Mouse (Mus musculus) small intestine, adult 2 months (tissue): ENCODE measurements around the gene Ubr4. TPM values are rescaled to one million over a fixed set of nuclear protein-coding genes. Genes with fewer than 3 reads are reported as not detected.
"Not testable (repeated sequence)": the region's sequence is repeated elsewhere in the genome, so short reads cannot be mapped to it uniquely, and the experiment has no call there.

Experiments used
- H3K27ac ChIP-seq: fragments of 200-500 bp; 2 replicates; pipeline ENCODE4 v1.5.1; 2012; ENCODE audit warnings: low read depth, low read length, control low read depth, inconsistent platforms; ENCODE audit not compliant: insufficient read depth
- H3K27me3 ChIP-seq: fragments of 200-500 bp; 2 replicates; pipeline ENCODE4 v1.6.1; 2012; ENCODE audit warnings: mild to moderate bottlenecking, moderate library complexity, low read length, inconsistent platforms; ENCODE audit not compliant: control insufficient read depth, insufficient read depth
- H3K36me3 ChIP-seq: fragments of 200-500 bp; 2 replicates; pipeline ENCODE4 v1.6.1; 2012; ENCODE audit warnings: mild to moderate bottlenecking, low read length, control low read depth, inconsistent platforms; ENCODE audit not compliant: control insufficient read depth, insufficient read depth
- H3K4me1 ChIP-seq: fragments of 200-500 bp; 2 replicates; pipeline ENCODE4 v1.6.1; 2012; ENCODE audit warnings: low read length, inconsistent platforms, mixed read lengths; ENCODE audit not compliant: control insufficient read depth, insufficient read depth, insufficient read length
- H3K4me3 ChIP-seq: fragments of 200-500 bp; 2 replicates; pipeline ENCODE4 v1.5.1; 2012; ENCODE audit warnings: low read depth, mild to moderate bottlenecking, control low read depth, inconsistent platforms, low read length, moderate library complexity
- CTCF ChIP-seq: fragments of 200-500 bp; IDR thresholded peaks from 2 replicates; pipeline ENCODE4 v1.5.1; 2012; ENCODE audit warnings: low read depth, mild to moderate bottlenecking, control low read depth, inconsistent platforms, low read length, moderate library complexity, mixed read lengths; ENCODE audit not compliant: insufficient replicate concordance, insufficient read length; ENCODE audit errors: extremely low read depth
- POLR2A ChIP-seq: fragments of 200-500 bp; IDR thresholded peaks from 2 replicates; pipeline ENCODE4 v1.6.1; 2012; ENCODE audit warnings: low read depth, mild to moderate bottlenecking, control low read depth, inconsistent platforms, low read length, moderate library complexity
- WGBS: fragments of 180-500 bp; shearing (Covaris S2); methylation state at CpG from one replicate; pipeline ENCODE4 v1.1.7; 2018; 5-methylcytosine and 5-hydroxymethylcytosine counted together
- polyA plus RNA-seq: library from polyadenylated mRNA; depleted of rRNA; stranded (reverse); fragments of >200 nt; gene quantifications from 2 replicates; pipeline ENCODE4 v1.2.3, GENCODE M21; 2012

Ubr4 gene
- polyA plus RNA-seq, 1 experiment = 199 TPM

- under 1% methylated on average over 54 of the region's 54 CpGs for WGBS
- Histone ChIP-seq H3K27me3 (no peaks in the 10 kb centered on the region), H3K27ac (peak overlapping the region; percentile 70), H3K4me3 (peak overlapping the region; percentile 93), H3K4me1 (peaks cover 5% of the 10 kb centered on the region; the same call in 1 of the 2 replicates), H3K36me3 (peaks cover 10% of the 10 kb centered on the region)
- peak; percentile 36 for TF ChIP-seq POLR2A
- TF ChIP-seq CTCF = no peak
These were observed 27.9 kb downstream of the Ubr4 start for GRCm38 (mm10) chr4:139380207-139380748.

- peaks cover 5% of the 10 kb centered on the region; the same call in 1 of the 2 replicates for H3K4me1 ChIP-seq
- peak overlapping the region; percentile 69 for H3K27ac ChIP-seq
- no peaks in the 10 kb centered on the region for H3K27me3 ChIP-seq
- peaks cover 4% of the 10 kb centered on the region for H3K36me3 ChIP-seq
- 2% methylated on average over 44 of the region's 44 CpGs for WGBS
- TF ChIP-seq POLR2A (no peak), CTCF (no peak)
- H3K4me3 ChIP-seq = peak overlapping the region; percentile 93
These were observed 28.5 kb downstream of the Ubr4 start for GRCm38 (mm10) chr4:139380775-139381451.

- no peak overlapping the region for H3K27ac ChIP-seq
- H3K36me3 ChIP-seq = peaks cover 3% of the 10 kb centered on the region; the same call in 1 of the 2 replicates
- no peaks in the 10 kb centered on the region for H3K27me3 ChIP-seq
- H3K4me3 ChIP-seq = no peak overlapping the region
- TF ChIP-seq POLR2A (no peak), CTCF (no peak)
- peaks cover 5% of the 10 kb centered on the region; the same call in 1 of the 2 replicates for H3K4me1 ChIP-seq
- 8% methylated on average over 4 of the region's 4 CpGs for WGBS
These were observed 29.0 kb downstream of the Ubr4 start for GRCm38 (mm10) chr4:139381452-139381845.

- Histone ChIP-seq H3K27me3 (no peaks in the 10 kb centered on the region), H3K27ac (no peak overlapping the region; the same call in 1 of the 2 replicates), H3K4me3 (no peak overlapping the region), H3K36me3 (0 out of 2 replicates have a peak, but pooled peaks cover 3% of the 10 kb centered on the region), H3K4me1 (peaks cover 5% of the 10 kb centered on the region; the same call in 1 of the 2 replicates)
- 18% methylated on average over 7 of the region's 7 CpGs for WGBS
- no peak for TF ChIP-seq CTCF
- no peak for TF ChIP-seq POLR2A
These were observed 29.8 kb downstream of the Ubr4 start for GRCm38 (mm10) chr4:139382231-139382630.

GRCm38 (mm10) chr4:139385841-139386240 is 33.4 kb downstream of the Ubr4 start:
- peaks cover 19% of the 10 kb centered on the region for H3K36me3 ChIP-seq
- H3K27me3 ChIP-seq, H3K27ac ChIP-seq, H3K4me1 ChIP-seq, H3K4me3 ChIP-seq: not testable (repeated sequence)
- WGBS = 90% methylated on average over 5 of the region's 5 CpGs

- TF ChIP-seq CTCF (no peak), POLR2A (no peak)
- Histone ChIP-seq H3K27me3 (no peaks in the 10 kb centered on the region), H3K4me1 (peaks cover 4% of the 10 kb centered on the region; the same call in 1 of the 2 replicates), H3K36me3 (peaks cover 29% of the 10 kb centered on the region), H3K4me3 (no peak overlapping the region), H3K27ac (peak overlapping the region; percentile 64)
- 15% methylated on average over 6 of the region's 6 CpGs for WGBS
These were observed 34.5 kb downstream of the Ubr4 start for GRCm38 (mm10) chr4:139386869-139387319.

- no peak overlapping the region for H3K27ac ChIP-seq
- H3K4me1 ChIP-seq = no peaks in the 10 kb centered on the region
- no peak overlapping the region for H3K4me3 ChIP-seq
- TF ChIP-seq POLR2A (no peak), CTCF (no peak)
- WGBS = 69% methylated on average over 4 of the region's 4 CpGs
- no peaks in the 10 kb centered on the region for H3K27me3 ChIP-seq
- peaks cover 51% of the 10 kb centered on the region for H3K36me3 ChIP-seq
These were observed 37.1 kb downstream of the Ubr4 start for GRCm38 (mm10) chr4:139389557-139389956.
